Mouse (Mus musculus) large intestine, adult 2 months (tissue): ENCODE measurements around the gene Perp. TPM values are rescaled to one million over a fixed set of nuclear protein-coding genes. Genes with fewer than 3 reads are reported as not detected.

Experiments used
- polyA plus RNA-seq: library from polyadenylated mRNA; depleted of rRNA; stranded (reverse); fragments of >200 nt; gene quantifications from 2 replicates; pipeline ENCODE4 v1.2.3, GENCODE M21; 2012; rRNA removed

The Perp gene
- polyA plus RNA-seq, 1 experiment, result 145 TPM

Other genes with a start within 250 kb of the Perp start
- 1.2 and 2.4 TPM in 2 replicates for gene Arfgef3, start 101.1 kb upstream of the Perp start, polyA plus RNA-seq
- gene Gm4922, start 58.2 kb upstream of the Perp start, polyA plus RNA-seq, result not detected in 2 replicates
- gene Tnfaip3, start 170.6 kb downstream of the Perp start, polyA plus RNA-seq, result 9.9 and 17.4 TPM in 2 replicates